Mouse (Mus musculus) myocyte (in vitro differentiated cells): ENCODE measurements around the gene Prr14l.

Source experiments
- E2F4 ChIP-seq: IDR thresholded peaks from one replicate; pipeline ENCODE4 v1.6.1; 2011; ENCODE audit warnings: mild to moderate bottlenecking, control low read depth, moderate library complexity; ENCODE audit not compliant: insufficient read depth
- MAX ChIP-seq: IDR thresholded peaks from one replicate; pipeline ENCODE4 v1.6.1; 2011; ENCODE audit warnings: low read depth, mild to moderate bottlenecking, control low read depth
- MYOD1 ChIP-seq, 3 experiments: IDR thresholded peaks; one replicate each; pipeline ENCODE4 v1.6.1; 2011; ENCODE audit warnings: control low read depth in 2 of 3, low read depth in 2 of 3, mild to moderate bottlenecking in 2 of 3, moderate library complexity in 1 of 3; ENCODE audit not compliant: insufficient read length in 2 of 3, control insufficient read depth in 1 of 3
- POLR2A ChIP-seq: IDR thresholded peaks from one replicate; pipeline ENCODE4 v1.6.1; 2011; ENCODE audit warnings: low read depth, mild to moderate bottlenecking, control low read depth, moderate library complexity; ENCODE audit not compliant: insufficient read length
- POLR2AphosphoS2 ChIP-seq: IDR thresholded peaks from one replicate; pipeline ENCODE4 v1.6.1; 2011; ENCODE audit warnings: low read depth, control low read depth; ENCODE audit not compliant: insufficient read length
- SRF ChIP-seq: IDR thresholded peaks from one replicate; pipeline ENCODE4 v1.6.1; 2011; ENCODE audit warnings: low read depth; ENCODE audit not compliant: control insufficient read depth, insufficient read length
- TCF12 ChIP-seq: IDR thresholded peaks from one replicate; pipeline ENCODE4 v1.6.1; 2011; ENCODE audit warnings: mild to moderate bottlenecking, control low read depth; ENCODE audit not compliant: poor library complexity, insufficient read depth, severe bottlenecking
- TCF3 ChIP-seq: IDR thresholded peaks from one replicate; pipeline ENCODE4 v1.6.1; 2011; ENCODE audit warnings: low read depth, control low read depth; ENCODE audit not compliant: insufficient read length
- USF1 ChIP-seq: IDR thresholded peaks from one replicate; pipeline ENCODE4 v1.6.1; 2011; ENCODE audit warnings: low read depth, mild to moderate bottlenecking, control low read depth, moderate library complexity

GRCm38 (mm10) chr5:32820471-32820870 is 33.6 kb downstream of the Prr14l start:
- TF ChIP-seq MYOD1 (IDR thresholded peaks at IDR 0.05; ENCODE audit: control insufficient read depth in 1 of 3, insufficient read length in 2 of 3, low read depth in 2 of 3) (no peak), POLR2A (no peak), USF1 (no peak), MAX (no peak), TCF12 (no peak), E2F4 (no peak), POLR2AphosphoS2 (no peak), TCF3 (no peak), SRF (no peak)
